Comparison of ENCODE assay signal across 13 mouse cellular contexts in genomic region chr14:12730979-12731378, GRCm38 (mm10).
"Had no signal": no experiment of that assay in that cellular context is flagged by ENCODE, and none has a peak within 500 bp of the region (broad histone marks: within the 10 kb centered on the region; RNA-seq: fewer than 3 reads in every experiment).

No protein-coding gene starts in this region.

- H3K36me3 ChIP-seq: midbrain, embryonic 10.5 days; midbrain, embryonic 12.5 days; neural tube, embryonic 12.5 days; stomach, embryonic 15.5 days had no signal

- H3K27me3 ChIP-seq: midbrain, embryonic 12.5 days; neural tube, embryonic 12.5 days; stomach, embryonic 15.5 days had no signal

- DNase-seq: lung, adult 18-20 months; lung, embryonic 14.5 days; lung, postnatal 10 days; lung, postnatal 4 days; midbrain, embryonic 14.5 days; right cerebral cortex, postnatal 14 days; thymus, postnatal 14 days; thymus, postnatal 36 days had no signal

- H3K27ac ChIP-seq: midbrain, embryonic 10.5 days; midbrain, embryonic 12.5 days; neural tube, embryonic 12.5 days; stomach, embryonic 15.5 days; stomach, postnatal 0 days had no signal

- H3K9me3 ChIP-seq: midbrain, embryonic 10.5 days; midbrain, embryonic 12.5 days; neural tube, embryonic 12.5 days; stomach, embryonic 15.5 days had no signal

- H3K4me1 ChIP-seq: midbrain, embryonic 10.5 days; midbrain, embryonic 12.5 days; neural tube, embryonic 12.5 days; stomach, embryonic 15.5 days had no signal

- H3K4me2 ChIP-seq: lung, embryonic 14.5 days; midbrain, embryonic 12.5 days; neural tube, embryonic 12.5 days; stomach, embryonic 15.5 days had no signal

- H3K4me3 ChIP-seq: midbrain, embryonic 10.5 days; midbrain, embryonic 12.5 days; neural tube, embryonic 12.5 days; stomach, embryonic 15.5 days had no signal

- H3K9ac ChIP-seq: lung, embryonic 14.5 days; midbrain, embryonic 12.5 days; neural tube, embryonic 12.5 days; stomach, embryonic 15.5 days had no signal
